Mouse (Mus musculus): Measurements from ENCODE around the gene Rap1gap. TPM values are rescaled to one million over a fixed set of nuclear protein-coding genes. Genes with fewer than 3 reads are reported as not detected.

Rap1gap gene
- total and polyA plus RNA-seq, 3 experiments = 7.7 to 42.6 TPM; not detected in 1

- TF ChIP-seq CTCF (IDR thresholded peaks at IDR 0.05 in 2 of 3, conservative IDR thresholded peaks at IDR 0.05 in 1 of 3; ENCODE audit: control insufficient read depth in 1 of 3, insufficient read depth in 1 of 3, low read depth in 2 of 3, low read length in 3 of 3, poor library complexity in 1 of 3, severe bottlenecking in 1 of 3) (peak; percentile 10 to 51 (median 30); a peak in 4 of 6 replicates), ZKSCAN1 (IDR thresholded peaks at IDR 0.05; ENCODE audit: low read depth, low read length) (no peak)
- H3K4me3 ChIP-seq (ENCODE audit: control insufficient read depth in 1 of 2, insufficient read depth in 1 of 2, low read depth in 2 of 2, low read length in 2 of 2) = no peak overlapping the region
- no peaks in the 10 kb centered on the region for H3K27me3 ChIP-seq (ENCODE audit: control insufficient read depth in 1 of 2, insufficient read depth in 2 of 2, low read length in 2 of 2)
- peak; percentile 48 for DNase-seq (ENCODE audit: low read depth, low spot score)
- no peaks in the 10 kb centered on the region for H3K79me2 ChIP-seq (ENCODE audit: control insufficient read depth, insufficient read depth, low read length, poor library complexity)
- H3K9ac ChIP-seq (ENCODE audit: control insufficient read depth, low read depth, low read length, poor library complexity, severe bottlenecking) = no peak overlapping the region
- no peaks in the 10 kb centered on the region for H3K9me3 ChIP-seq (replicated peaks; ENCODE audit: insufficient read depth, low read length)
- H3K36me3 ChIP-seq (ENCODE audit: control insufficient read depth in 1 of 2, insufficient read depth in 2 of 2, low read length in 2 of 2) = peaks cover 0 to 12% of the 10 kb centered on the region in 2 experiments; a peak in 2 of 4 replicates
- peaks cover 14 to 21% of the 10 kb centered on the region in 2 experiments for H3K4me1 ChIP-seq (ENCODE audit: control insufficient read depth in 1 of 2, insufficient read depth in 2 of 2, low read length in 2 of 2)
- no peak overlapping the region for H3K27ac ChIP-seq (ENCODE audit: control insufficient read depth, low read depth, low read length)
Observed at GRCm38 (mm10) chr4:137714020-137714624, 49.6 kb downstream of the Rap1gap start.

DNA sequence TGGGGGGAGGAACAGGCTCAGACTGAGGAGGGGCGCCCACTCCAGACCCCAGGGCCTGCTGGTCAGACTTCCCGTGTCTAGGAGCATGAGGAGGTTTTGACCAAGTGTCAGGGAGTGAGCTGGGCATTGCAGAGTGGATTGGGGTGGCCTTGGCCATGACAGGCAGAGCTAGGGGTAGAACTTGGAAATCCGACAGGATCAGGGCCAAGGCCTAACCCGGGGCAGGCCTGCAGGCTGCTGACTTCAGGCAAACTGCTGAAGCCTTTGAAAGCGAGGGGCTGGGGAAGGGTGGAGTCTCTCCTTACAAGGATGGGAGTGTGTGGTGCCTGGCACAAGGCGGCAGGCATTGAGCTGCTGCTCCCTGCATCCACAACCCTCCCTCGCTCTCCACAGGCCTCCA is 52.5 kb downstream of the Rap1gap start:
- Histone ChIP-seq H3K9ac (ENCODE audit: control insufficient read depth, low read depth, low read length, poor library complexity, severe bottlenecking) (no peak overlapping the region), H3K9me3 (replicated peaks; ENCODE audit: insufficient read depth, low read length) (no peaks in the 10 kb centered on the region), H3K27me3 (ENCODE audit: control insufficient read depth in 1 of 2, insufficient read depth in 2 of 2, low read length in 2 of 2) (no peaks in the 10 kb centered on the region), H3K27ac (ENCODE audit: control insufficient read depth, low read depth, low read length) (no peak overlapping the region), H3K4me3 (ENCODE audit: control insufficient read depth in 1 of 2, insufficient read depth in 1 of 2, low read depth in 2 of 2, low read length in 2 of 2) (no peak overlapping the region), H3K4me1 (ENCODE audit: control insufficient read depth in 1 of 2, insufficient read depth in 2 of 2, low read length in 2 of 2) (peaks cover 14 to 21% of the 10 kb centered on the region in 2 experiments), H3K36me3 (ENCODE audit: control insufficient read depth in 1 of 2, insufficient read depth in 2 of 2, low read length in 2 of 2) (peaks cover 0 to 12% of the 10 kb centered on the region in 2 experiments; a peak in 2 of 4 replicates), H3K79me2 (ENCODE audit: control insufficient read depth, insufficient read depth, low read length, poor library complexity) (no peaks in the 10 kb centered on the region)
- no peak for DNase-seq (ENCODE audit: low read depth, low spot score)
- no peak for TF ChIP-seq USF2 (IDR thresholded peaks at IDR 0.05; ENCODE audit: borderline replicate concordance in 1 of 2, insufficient read depth in 1 of 2, low read depth in 1 of 2, low read length in 2 of 2)
- TF ChIP-seq POLR2AphosphoS5 (IDR thresholded peaks at IDR 0.05; ENCODE audit: borderline replicate concordance, low read depth, low read length) = no peak
- TF ChIP-seq MYB (IDR thresholded peaks at IDR 0.05; ENCODE audit: low read depth, low read length) = no peak
- TF ChIP-seq TAL1 (IDR thresholded peaks at IDR 0.05; ENCODE audit: low read length) = no peak
- TF ChIP-seq MAFK (IDR thresholded peaks at IDR 0.05; ENCODE audit: borderline replicate concordance, low read depth, low read length) = no peak
- no peak for TF ChIP-seq NRF1 (IDR thresholded peaks at IDR 0.05; ENCODE audit: insufficient read depth, low read depth, low read length, poor library complexity, severe bottlenecking)
- TF ChIP-seq ELF1 (IDR thresholded peaks at IDR 0.05; ENCODE audit: low read depth, low read length) = no peak
- no peak for TF ChIP-seq MYC (IDR thresholded peaks at IDR 0.05; ENCODE audit: low read depth, low read length)
- TF ChIP-seq RAD21 (IDR thresholded peaks at IDR 0.05; ENCODE audit: low read depth, low read length) = no peak
- no peak for TF ChIP-seq UBTF (IDR thresholded peaks at IDR 0.05; ENCODE audit: borderline replicate concordance, insufficient read depth, low read depth, low read length)
- no peak for TF ChIP-seq SMC3 (IDR thresholded peaks at IDR 0.05; ENCODE audit: low read depth, low read length)

All from MEL (cell line).